Mouse (Mus musculus) frontal cortex, postnatal 10 days (tissue): ENCODE results near the gene Cinp.

ENCODE experiments used
- DNase-seq, 2 experiments: peaks; one replicate each; pipeline ENCODE4 v3.0.0; 2022; ENCODE audit warnings: low spot score in 2 of 2, mixed read lengths in 1 of 2

Cinp gene

GRCm38 (mm10) chr12:110835182-110835581 lies 53.8 kb downstream of the Cinp start:
- DNase-seq: no peak

GRCm38 (mm10) chr12:110830293-110831024 lies 58.5 kb downstream of the Cinp start:
- DNase-seq: no peak

- DNase-seq: no peak
Observed at GRCm38 (mm10) chr12:110828908-110829307, 60.0 kb downstream of the Cinp start.
